Mouse (Mus musculus) pancreas, adult 10 weeks (tissue): Measurements from ENCODE around the gene Parvg. TPM values are rescaled to one million over a fixed set of nuclear protein-coding genes. Genes with fewer than 3 reads are reported as not detected.

ENCODE experiments used
- polyA plus RNA-seq: library from polyadenylated mRNA; stranded (reverse); fragments of 350-450 nt; fragmentation: Illumina TruSeq; extraction: RNeasy Lipid Tissue Mini Kit (QIAGEN cat#74804); gene quantifications from one replicate; pipeline ENCODE4 v1.2.3, GENCODE M21; 2015; ENCODE audit warnings: low read depth, low replicate concordance; ENCODE audit not compliant: insufficient read depth

Parvg gene
- 2.7 TPM for polyA plus RNA-seq

DNA sequence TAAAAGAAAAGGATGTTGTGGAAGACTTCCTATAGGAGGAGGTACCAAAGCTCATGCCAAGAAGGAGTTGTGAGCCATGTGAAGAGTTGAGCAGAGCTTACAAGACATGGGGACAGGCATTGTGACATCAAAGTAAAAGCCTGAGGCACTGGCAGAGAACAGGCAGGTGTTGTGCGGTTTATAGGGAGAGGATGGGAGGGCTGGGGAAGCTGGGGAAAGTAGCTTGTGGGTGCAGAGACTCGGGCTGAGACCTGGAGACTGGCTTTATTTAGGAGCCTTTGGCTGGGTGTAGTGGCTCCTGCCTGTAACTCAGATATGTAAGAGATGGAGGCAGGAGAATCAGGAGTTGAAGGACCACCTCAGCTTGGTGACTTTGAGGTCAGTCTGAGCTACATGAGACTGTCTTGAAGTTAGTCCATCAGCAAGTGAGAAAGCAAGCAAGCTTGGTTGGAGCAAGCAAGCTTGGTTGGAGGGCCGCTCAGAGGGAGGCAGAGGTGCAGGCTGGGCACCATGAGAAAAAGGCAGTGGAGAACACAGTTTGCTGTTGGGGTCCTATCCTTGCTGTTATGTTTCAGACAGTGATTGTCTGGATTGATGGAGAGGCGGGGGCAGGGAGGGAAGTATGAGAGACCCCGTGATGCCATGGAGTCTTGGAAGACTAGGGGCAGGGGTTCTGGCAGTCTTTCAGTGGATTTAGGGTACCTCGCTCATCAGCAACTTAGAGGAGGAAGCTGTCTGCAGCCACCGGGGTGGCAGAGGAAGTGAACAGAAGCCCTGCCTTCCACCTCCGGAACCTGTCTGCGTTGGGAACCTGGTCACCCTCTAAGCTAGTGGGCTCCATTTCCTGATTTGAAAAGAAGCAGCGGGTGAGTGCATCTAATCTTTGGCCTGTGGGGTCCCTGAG is at the start of gene Parvg:
Gene Parvg (plus strand): TSS at position 61 of the 904 bp plus-strand sequence.

Other genes starting within 250 kb of the Parvg start
- gene Sult4a1, start 218.3 kb upstream of the Parvg start, polyA plus RNA-seq, result 1.3 TPM
- gene Pnpla5, start 200.9 kb upstream of the Parvg start, polyA plus RNA-seq, result not detected
- gene Pnpla3, start 156.2 kb upstream of the Parvg start, polyA plus RNA-seq, result 2.4 TPM
- gene Samm50, start 131.8 kb upstream of the Parvg start, polyA plus RNA-seq, result 14.6 TPM
- 6.9 TPM for gene Parvb, start 92.0 kb upstream of the Parvg start, polyA plus RNA-seq
- 1.9 TPM for gene Shisal1, start 123.1 kb downstream of the Parvg start, polyA plus RNA-seq
- 1.6 TPM for gene Rtl6, start 233.8 kb downstream of the Parvg start, polyA plus RNA-seq